Mouse (Mus musculus): ENCODE measurements around the gene Smok3c. TPM values are rescaled to one million over a fixed set of nuclear protein-coding genes. Genes with fewer than 3 reads are reported as not detected.
"Not testable (repeated sequence)": the region's sequence is repeated elsewhere in the genome, so short reads cannot be mapped to it uniquely, and the experiment has no call there.

Smok3c gene
- total RNA-seq, 1 experiment = not detected

- TF ChIP-seq ZC3H11A (IDR thresholded peaks at IDR 0.05; ENCODE audit: borderline replicate concordance, low read depth, low read length) (no peak), MAFK (IDR thresholded peaks at IDR 0.05; ENCODE audit: insufficient read depth, low read depth, low read length) (no peak)
- peaks cover 18% of the 10 kb centered on the region for H3K36me3 ChIP-seq (ENCODE audit: control insufficient read depth, insufficient read depth, low read length, poor library complexity, severe bottlenecking)
- H3K9me3 ChIP-seq (ENCODE audit: control insufficient read depth, insufficient read depth, low read depth, low read length) = no peaks in the 10 kb centered on the region
- H3K4me1 ChIP-seq (ENCODE audit: control insufficient read depth in 2 of 2, insufficient read depth in 2 of 2, low read length in 2 of 2, poor library complexity in 1 of 2) = peaks cover 0 to 4% of the 10 kb centered on the region in 2 experiments; a peak in 1 of 4 replicates
- in situ Hi-C loops (cut with MboI; ENCODE audit: low sequenced_read_pairs in 2 of 2, unreplicated experiment in 2 of 2) = no loop called here
- no peak for DNase-seq (ENCODE audit: low read depth, low spot score)
- no peak overlapping the region for H3K27ac ChIP-seq (ENCODE audit: insufficient read depth, low read depth, low read length, poor library complexity, severe bottlenecking)
- no peak overlapping the region for H3K4me3 ChIP-seq (ENCODE audit: insufficient read depth in 1 of 2, low read depth in 1 of 2, low read length in 2 of 2, poor library complexity in 1 of 2, severe bottlenecking in 1 of 2)
- no peak overlapping the region for H3K9ac ChIP-seq (ENCODE audit: insufficient read depth, low read depth, low read length, poor library complexity, severe bottlenecking)
Observed at GRCm38 (mm10) chr5:138104976-138105375, 52.0 kb downstream of the Smok3c start.

- DNase-seq (ENCODE audit: low read depth, low spot score) = no peak
- Histone ChIP-seq H3K27ac (ENCODE audit: insufficient read depth, low read depth, low read length, poor library complexity, severe bottlenecking) (no peak overlapping the region), H3K9me3 (ENCODE audit: control insufficient read depth, insufficient read depth, low read depth, low read length) (no peaks in the 10 kb centered on the region), H3K9ac (ENCODE audit: insufficient read depth, low read depth, low read length, poor library complexity, severe bottlenecking) (no peak overlapping the region), H3K4me1 (ENCODE audit: control insufficient read depth in 2 of 2, insufficient read depth in 2 of 2, low read length in 2 of 2, poor library complexity in 1 of 2) (peaks cover 0 to 4% of the 10 kb centered on the region in 2 experiments; a peak in 1 of 4 replicates), H3K36me3 (ENCODE audit: control insufficient read depth, insufficient read depth, low read length, poor library complexity, severe bottlenecking) (peaks cover 4% of the 10 kb centered on the region; the same call in 1 of the 2 replicates), H3K4me3 (ENCODE audit: insufficient read depth in 1 of 2, low read depth in 1 of 2, low read length in 2 of 2, poor library complexity in 1 of 2, severe bottlenecking in 1 of 2) (no peak overlapping the region)
- in situ Hi-C loops (cut with MboI; ENCODE audit: low sequenced_read_pairs in 2 of 2, unreplicated experiment in 2 of 2) = no loop called here
- no peak for TF ChIP-seq ZNF384 (IDR thresholded peaks at IDR 0.05; ENCODE audit: low read depth, low read length)
- no peak for TF ChIP-seq CHD2 (IDR thresholded peaks at IDR 0.05; ENCODE audit: low read depth, low read length)
- no peak for TF ChIP-seq MAFK (IDR thresholded peaks at IDR 0.05; ENCODE audit: insufficient read depth, low read depth, low read length)
- no peak for TF ChIP-seq HCFC1 (IDR thresholded peaks at IDR 0.05; ENCODE audit: borderline replicate concordance, insufficient read depth, low read length)
- no peak for TF ChIP-seq ZC3H11A (IDR thresholded peaks at IDR 0.05; ENCODE audit: borderline replicate concordance, low read depth, low read length)
Observed at GRCm38 (mm10) chr5:138107130-138107529, 54.1 kb downstream of the Smok3c start.

GRCm38 (mm10) chr5:138109847-138110396, 56.9 kb downstream of the Smok3c start:
- H3K4me1 ChIP-seq (ENCODE audit: control insufficient read depth in 2 of 2, insufficient read depth in 2 of 2, low read length in 2 of 2, poor library complexity in 1 of 2); in situ Hi-C loops (cut with MboI; ENCODE audit: low sequenced_read_pairs in 2 of 2, unreplicated experiment in 2 of 2); H3K4me3 ChIP-seq (ENCODE audit: insufficient read depth in 1 of 2, low read depth in 1 of 2, low read length in 2 of 2, poor library complexity in 1 of 2, severe bottlenecking in 1 of 2); H3K36me3 ChIP-seq (ENCODE audit: control insufficient read depth, insufficient read depth, low read length, poor library complexity, severe bottlenecking); H3K9ac ChIP-seq (ENCODE audit: insufficient read depth, low read depth, low read length, poor library complexity, severe bottlenecking); H3K9me3 ChIP-seq (ENCODE audit: control insufficient read depth, insufficient read depth, low read depth, low read length); DNase-seq (ENCODE audit: low read depth, low spot score); H3K27ac ChIP-seq (ENCODE audit: insufficient read depth, low read depth, low read length, poor library complexity, severe bottlenecking): not testable (repeated sequence)

Other genes starting within 250 kb of the Smok3c start
- 0.21 and 0.62 TPM in 2 replicates for gene Pilra, start 216.9 kb upstream of the Smok3c start, total RNA-seq (2012; rRNA removed)
- not detected in 2 replicates for gene Pilrb1, start 195.1 kb upstream of the Smok3c start, total RNA-seq (2012; rRNA removed)
- gene Pilrb2, start 181.4 kb upstream of the Smok3c start, total RNA-seq (2012; rRNA removed) = not detected in 2 replicates
- 0.26 and 0.31 TPM in 2 replicates for gene Cyp3a13, start 131.6 kb upstream of the Smok3c start, total RNA-seq (2012; rRNA removed)
- 0.04 TPM in 1 of 2 replicates, not detected in the other for gene Gjc3, start 90.1 kb upstream of the Smok3c start, total RNA-seq (2012; rRNA removed)
- gene Azgp1, start 71.7 kb upstream of the Smok3c start, total RNA-seq (2012; rRNA removed) = not detected in 2 replicates
- gene Smok3a, start 31.9 kb upstream of the Smok3c start, total RNA-seq (2012; rRNA removed) = not detected in 2 replicates
- gene Smok3b, start 31.8 kb upstream of the Smok3c start, total RNA-seq (2012; rRNA removed) = not detected in 2 replicates
- gene Zkscan1, start 31.9 kb downstream of the Smok3c start, total RNA-seq (2012; rRNA removed) = 9.8 and 10.5 TPM in 2 replicates
- gene Zscan21, start 63.7 kb downstream of the Smok3c start, total RNA-seq (2012; rRNA removed) = 12.2 and 15.5 TPM in 2 replicates
- 3.7 and 5.3 TPM in 2 replicates for gene Zfp113, start 102.5 kb downstream of the Smok3c start, total RNA-seq (2012; rRNA removed)
- gene Cops6, start 107.9 kb downstream of the Smok3c start, total RNA-seq (2012; rRNA removed) = 98.6 and 122 TPM in 2 replicates
- 42.7 and 44.9 TPM in 2 replicates for gene Ap4m1, start 118.8 kb downstream of the Smok3c start, total RNA-seq (2012; rRNA removed)
- gene Mcm7, start 119.2 kb downstream of the Smok3c start, total RNA-seq (2012; rRNA removed) = 327 and 403 TPM in 2 replicates
- 59.3 and 81.1 TPM in 2 replicates for gene Taf6, start 134.3 kb downstream of the Smok3c start, total RNA-seq (2012; rRNA removed)
- 43.5 and 59.5 TPM in 2 replicates for gene Cnpy4, start 134.3 kb downstream of the Smok3c start, total RNA-seq (2012; rRNA removed)
- gene Mblac1, start 141.1 kb downstream of the Smok3c start, total RNA-seq (2012; rRNA removed) = 2.5 and 3.1 TPM in 2 replicates
- 0.09 TPM in 1 of 2 replicates, not detected in the other for gene Nxpe5, start 172.7 kb downstream of the Smok3c start, total RNA-seq (2012; rRNA removed)
- gene Lamtor4, start 202.3 kb downstream of the Smok3c start, total RNA-seq (2012; rRNA removed) = 87.2 and 87.3 TPM in 2 replicates
- 13.7 and 16.2 TPM in 2 replicates for gene BC037034, start 210.8 kb downstream of the Smok3c start, total RNA-seq (2012; rRNA removed)
- gene Gal3st4, start 219.6 kb downstream of the Smok3c start, total RNA-seq (2012; rRNA removed) = 0.58 and 0.94 TPM in 2 replicates
- not detected in 2 replicates for gene Gm43720, start 226.8 kb downstream of the Smok3c start, total RNA-seq (2012; rRNA removed)
- 14.9 and 20.2 TPM in 2 replicates for gene Gpc2, start 226.8 kb downstream of the Smok3c start, total RNA-seq (2012; rRNA removed)
- gene Stag3, start 227.0 kb downstream of the Smok3c start, total RNA-seq (2012; rRNA removed) = 101 and 108 TPM in 2 replicates